Mouse (Mus musculus) MEL (cell line): ENCODE data around the gene Scin.

Experiments used
- CHD1 ChIP-seq: IDR thresholded peaks from 2 replicates; pipeline ENCODE4 v1.6.1; 2012; ENCODE audit warnings: low read depth, mild to moderate bottlenecking, inconsistent platforms, low read length, improper control_type of control experiment
- CTCF ChIP-seq, 3 experiments: IDR thresholded peaks in 2 of 3; conservative IDR thresholded peaks in 1 of 3; 2 replicates each; pipeline ENCODE4 v1.5.1; 2011 to 2012; ENCODE audit warnings: low read length in 3 of 3, low read depth in 2 of 3, mild to moderate bottlenecking in 2 of 3, improper control_type of control experiment in 1 of 3, inconsistent platforms in 1 of 3, mixed read lengths in 1 of 3, moderate library complexity in 1 of 3; ENCODE audit not compliant: control insufficient read depth in 1 of 3, insufficient read depth in 1 of 3, poor library complexity in 1 of 3, severe bottlenecking in 1 of 3
- EP300 ChIP-seq, 2 experiments: IDR thresholded peaks; 2 replicates each; pipeline ENCODE4 v1.6.1; 2011; ENCODE audit warnings: improper control_type of control experiment in 2 of 2, low read length in 2 of 2, low read depth in 1 of 2, mild to moderate bottlenecking in 1 of 2
- GATA1 ChIP-seq: IDR thresholded peaks from 2 replicates; pipeline ENCODE4 v1.6.1; 2011; ENCODE audit warnings: low read depth, low read length, improper control_type of control experiment
- JUND ChIP-seq: IDR thresholded peaks from 2 replicates; pipeline ENCODE4 v1.6.1; 2011; ENCODE audit warnings: low read depth, mild to moderate bottlenecking, improper control_type of control experiment, low read length
- MAX ChIP-seq: IDR thresholded peaks from 2 replicates; pipeline ENCODE4 v1.6.1; 2011; ENCODE audit warnings: low read length, improper control_type of control experiment
- NELFE ChIP-seq: IDR thresholded peaks from 2 replicates; pipeline ENCODE4 v1.6.1; 2011; ENCODE audit warnings: low read depth, low read length, improper control_type of control experiment
- POLR2A ChIP-seq, 2 experiments: IDR thresholded peaks; 2 replicates each; pipeline ENCODE4 v1.6.1; 2011 to 2012; ENCODE audit warnings: low read length in 2 of 2, mild to moderate bottlenecking in 2 of 2, control low read depth in 1 of 2, improper control_type of control experiment in 1 of 2, low read depth in 1 of 2, moderate library complexity in 1 of 2; ENCODE audit not compliant: control insufficient read depth in 1 of 2, insufficient read depth in 1 of 2, poor library complexity in 1 of 2
- SIN3A ChIP-seq: IDR thresholded peaks from 2 replicates; pipeline ENCODE4 v1.6.1; 2012; ENCODE audit warnings: low read length, improper control_type of control experiment, inconsistent platforms
- ZNF384 ChIP-seq: IDR thresholded peaks from 2 replicates; pipeline ENCODE4 v1.6.1; 2012; ENCODE audit warnings: low read depth, mild to moderate bottlenecking, inconsistent platforms, low read length, improper control_type of control experiment

- TF ChIP-seq EP300 (IDR thresholded peaks at IDR 0.05; ENCODE audit: low read depth in 1 of 2, low read length in 2 of 2) (no peak), POLR2A (IDR thresholded peaks at IDR 0.05; ENCODE audit: control insufficient read depth in 1 of 2, insufficient read depth in 1 of 2, low read depth in 1 of 2, low read length in 2 of 2, poor library complexity in 1 of 2) (no peak), JUND (no peak), CTCF (IDR thresholded peaks at IDR 0.05 in 2 of 3, conservative IDR thresholded peaks at IDR 0.05 in 1 of 3; ENCODE audit: control insufficient read depth in 1 of 3, insufficient read depth in 1 of 3, low read depth in 2 of 3, low read length in 3 of 3, poor library complexity in 1 of 3, severe bottlenecking in 1 of 3) (peak; percentile 47 to 68 (median 62)), SIN3A (no peak), GATA1 (no peak), ZNF384 (peak; percentile 42; the same call in 1 of the 2 replicates), MAX (no peak), NELFE (no peak), CHD1 (no peak)
These were observed 43.1 kb upstream of the Scin start for GRCm38 (mm10) chr12:40177089-40177488.
